Mouse (Mus musculus): Measurements from ENCODE around the gene Selenoh.
A peak's percentile ranks its signal among the peaks of the same experiment; 100 is the strongest.

The Selenoh gene

DNA sequence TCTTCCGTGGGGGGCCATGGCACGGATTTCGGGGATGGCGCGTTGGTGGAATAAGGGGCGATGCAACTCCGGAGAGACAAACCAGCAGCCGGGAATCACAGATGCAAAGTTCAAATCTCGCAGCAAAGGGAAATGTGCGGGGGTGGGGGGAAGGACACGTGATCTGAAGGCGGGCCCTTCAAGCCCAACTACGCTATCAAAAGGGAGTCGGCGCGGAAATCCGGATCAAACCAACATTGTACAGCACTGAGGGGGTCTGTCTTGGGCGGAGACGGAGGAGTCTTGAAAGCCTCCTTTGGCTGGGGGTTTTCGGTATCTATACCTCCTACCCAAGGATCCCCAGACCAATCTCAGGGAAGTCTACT is at the start of gene Selenoh:
Gene Selenoh (minus strand): TSS at position 202 of the 365 bp plus-strand sequence.
- peak; percentile 96 for DNase-seq (ENCODE audit: low read depth, low spot score)

DNA sequence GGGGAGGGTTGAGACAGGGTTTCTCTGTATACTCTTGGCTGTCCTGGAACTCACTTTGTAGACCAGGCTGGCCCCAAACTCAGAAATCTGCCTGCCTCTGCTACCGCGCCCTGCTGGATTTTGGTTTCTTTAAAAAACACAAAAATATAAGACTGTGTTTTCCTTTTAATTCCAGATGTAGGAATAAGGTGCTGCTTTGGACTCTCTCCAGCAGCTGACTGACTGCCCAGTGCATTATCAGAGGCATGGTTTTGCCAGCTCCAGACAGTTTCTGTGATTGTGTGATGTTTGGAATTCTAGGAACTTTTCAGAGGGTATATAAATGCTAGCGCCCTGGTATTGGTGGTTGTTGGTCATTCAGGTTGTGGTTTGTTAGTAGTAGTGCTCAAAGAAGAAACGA is 46.8 kb upstream of the Selenoh start:
- DNase-seq (ENCODE audit: low read depth, low spot score), result no peak

DNA sequence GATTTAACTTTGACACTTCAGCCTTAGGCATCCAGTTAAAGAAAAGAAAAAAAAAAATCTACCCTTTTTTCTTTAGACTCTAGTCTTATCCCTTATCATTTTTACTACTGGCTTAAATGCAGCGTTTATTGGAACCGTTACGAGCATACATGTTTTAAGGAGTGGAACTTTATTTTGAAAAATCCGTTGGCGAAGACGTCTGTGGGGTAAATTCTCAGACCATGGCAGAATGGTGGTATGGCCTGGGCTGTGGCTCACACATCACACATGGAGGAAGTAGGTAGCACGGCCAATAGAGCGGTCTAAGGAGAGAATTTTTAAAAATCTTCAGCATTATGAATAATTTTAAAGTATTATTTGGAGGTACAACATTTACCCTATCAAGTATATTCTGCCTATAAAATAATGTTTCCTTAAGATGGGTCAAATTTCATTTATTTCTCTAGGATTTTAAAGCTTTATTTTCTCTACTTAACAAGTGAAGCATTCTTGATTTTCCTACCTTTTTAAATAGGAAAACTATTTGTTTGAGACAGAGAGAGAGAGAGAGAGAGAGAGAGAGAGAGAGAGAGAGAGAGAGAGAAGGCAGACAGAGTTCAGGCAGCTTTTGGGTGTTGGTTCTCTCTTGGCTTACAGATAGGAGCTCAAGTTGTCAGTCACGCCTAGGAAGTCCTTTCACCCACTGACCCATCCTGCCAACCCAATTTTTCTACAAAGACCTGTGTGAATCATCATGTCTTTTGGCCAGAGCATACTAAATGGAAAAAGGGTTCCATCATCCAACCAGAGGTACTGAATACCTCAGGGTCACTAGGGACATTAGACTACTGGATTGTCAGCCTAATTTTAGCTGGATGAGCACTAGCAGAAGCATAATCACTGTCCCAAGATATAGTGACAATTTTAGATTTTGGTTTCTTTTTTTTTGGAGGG is 46.1 kb upstream of the Selenoh start:
- no peak for DNase-seq (ENCODE audit: low read depth, low spot score)

DNA sequence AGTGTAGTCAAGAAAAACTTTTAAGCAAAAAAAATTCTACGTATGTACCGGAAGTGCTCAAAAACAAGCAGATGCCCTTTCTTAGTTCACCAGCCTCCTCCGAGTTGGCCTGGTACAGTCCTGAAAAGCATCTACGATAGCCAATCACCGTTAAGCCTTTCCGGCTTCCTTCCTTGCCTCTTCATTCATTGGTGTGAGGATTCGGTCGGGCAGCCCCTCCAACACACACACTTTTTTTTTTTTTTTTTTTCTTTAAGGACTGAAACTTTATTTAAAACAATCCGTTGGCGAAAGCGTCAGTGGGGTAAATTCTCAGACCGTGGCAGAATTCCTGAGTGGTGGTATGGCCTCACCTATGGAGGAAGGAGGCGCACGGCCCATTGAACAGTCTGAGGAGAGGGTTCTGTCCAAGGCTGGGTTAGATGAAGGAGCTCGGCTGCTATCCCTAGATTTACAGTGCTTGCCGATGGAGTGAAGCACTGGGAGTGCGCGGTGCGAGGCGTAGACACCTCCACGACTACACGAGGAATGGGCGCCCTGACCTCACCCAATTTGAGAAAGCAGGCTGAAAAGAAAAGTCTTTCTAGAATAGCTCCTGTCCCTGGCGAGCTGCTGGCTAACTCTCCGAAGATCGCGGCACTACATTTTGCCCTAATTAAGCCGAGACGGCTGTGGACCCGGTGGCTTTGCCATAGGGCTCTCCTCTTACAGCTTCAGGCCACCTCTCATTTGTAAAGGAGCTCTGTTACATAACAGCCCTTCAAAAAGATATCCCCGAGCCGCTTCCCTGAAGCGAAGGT is 45.2 kb upstream of the Selenoh start:
- peak; percentile 100 for DNase-seq (ENCODE audit: low read depth, low spot score)

DNA sequence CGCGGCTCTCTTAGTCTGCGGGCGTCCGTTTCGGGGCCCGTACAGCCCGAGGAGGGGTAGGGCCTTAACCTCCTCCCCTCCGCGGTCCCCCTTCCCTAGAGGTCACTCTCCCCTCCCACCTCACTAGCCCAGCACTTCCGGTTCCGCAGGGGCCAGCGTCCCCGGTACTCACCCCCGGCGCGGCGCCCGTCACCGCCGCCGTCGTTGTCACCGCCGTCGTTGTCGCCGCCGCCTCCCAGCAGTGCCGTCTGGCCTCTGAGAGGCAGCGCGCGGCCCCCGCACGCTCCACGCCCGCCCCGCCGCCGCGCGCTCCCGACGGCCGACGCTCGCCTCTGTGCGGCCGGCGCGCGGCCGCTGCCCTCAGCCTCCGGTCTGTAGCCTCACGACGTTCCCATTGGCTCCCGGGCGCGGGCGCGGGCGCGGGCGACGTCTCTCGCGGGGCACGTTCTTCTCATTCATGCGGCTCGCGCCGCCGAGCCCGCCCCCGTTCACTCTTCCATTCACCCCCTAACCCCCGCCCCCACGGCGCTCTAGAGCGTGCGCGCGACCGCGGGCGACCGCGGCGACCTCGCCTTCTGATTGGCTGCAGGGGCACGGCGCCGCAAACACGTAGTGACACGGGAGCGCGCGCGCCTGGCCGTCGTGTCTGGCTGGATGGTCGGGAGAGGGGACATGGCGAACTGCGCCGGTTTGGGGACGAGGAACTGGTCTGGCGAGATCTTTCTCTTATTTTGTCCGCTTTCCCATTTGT is 44.4 kb upstream of the Selenoh start, which contains the start of gene Zdhhc5:
Gene Zdhhc5 (minus strand): TSS at position 370 of the 751 bp plus-strand sequence.
- peak; percentile 99 for DNase-seq (ENCODE audit: low read depth, low spot score)

DNA sequence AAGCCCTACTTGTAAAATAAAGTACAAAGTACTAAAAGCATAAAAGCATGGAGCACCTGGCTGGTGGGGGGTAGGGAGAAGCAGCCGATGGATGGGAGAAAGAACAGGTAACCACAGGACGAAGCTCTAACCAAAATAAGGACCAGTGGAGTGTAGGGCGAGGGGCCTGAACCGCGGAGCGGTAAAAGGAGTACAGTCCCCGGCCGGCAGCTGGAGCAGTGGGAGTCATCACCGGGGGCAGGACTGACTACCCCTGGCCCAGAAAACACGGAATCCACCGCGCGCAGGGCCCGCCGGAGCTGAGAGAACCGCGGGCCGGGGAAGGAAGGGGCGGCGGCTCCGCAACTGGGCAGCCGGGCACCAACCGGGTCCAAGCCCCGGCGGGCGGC is 43.8 kb upstream of the Selenoh start:
- no peak for DNase-seq (ENCODE audit: low read depth, low spot score)

DNA sequence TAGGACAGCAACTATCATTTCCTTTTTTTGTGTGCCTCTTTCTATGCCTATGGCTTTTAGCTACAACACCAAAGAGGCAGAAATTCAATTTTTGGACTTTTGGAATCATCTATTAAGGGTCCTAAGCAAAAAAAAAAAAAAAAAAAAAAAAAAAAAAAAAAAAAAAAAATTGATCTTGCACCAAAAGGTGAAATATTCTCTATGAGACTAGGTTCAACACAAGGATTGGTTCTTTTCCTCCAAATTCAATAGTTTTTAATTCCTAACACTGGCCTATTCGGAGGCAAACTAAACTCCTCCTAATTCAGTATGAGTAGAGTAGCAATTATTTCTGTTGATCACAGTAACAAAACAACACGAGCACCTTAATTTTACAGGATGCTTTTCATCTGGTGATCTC is 41.3 kb upstream of the Selenoh start:
- DNase-seq (ENCODE audit: low read depth, low spot score), result no peak

DNA sequence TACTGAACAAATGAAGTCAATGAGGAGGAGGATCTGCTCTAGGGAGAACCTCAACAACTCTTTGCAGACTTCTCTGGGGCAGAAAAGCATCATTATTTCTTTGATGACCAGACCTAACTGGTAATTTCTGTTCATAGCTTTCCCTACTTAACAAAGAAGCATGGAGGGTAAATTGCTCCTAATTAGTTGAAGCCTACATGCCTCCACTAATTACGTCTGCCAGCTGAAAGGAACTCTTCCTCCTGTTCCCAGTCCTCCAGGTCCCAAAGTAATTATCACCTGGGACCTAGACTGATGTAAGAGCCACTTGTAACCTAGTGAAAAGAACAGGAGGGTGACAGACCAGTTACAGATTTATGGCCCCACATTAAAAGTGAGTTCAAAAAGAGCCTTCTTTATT is 37.0 kb upstream of the Selenoh start:
- peak; percentile 16 for DNase-seq (ENCODE audit: low read depth, low spot score)

DNA sequence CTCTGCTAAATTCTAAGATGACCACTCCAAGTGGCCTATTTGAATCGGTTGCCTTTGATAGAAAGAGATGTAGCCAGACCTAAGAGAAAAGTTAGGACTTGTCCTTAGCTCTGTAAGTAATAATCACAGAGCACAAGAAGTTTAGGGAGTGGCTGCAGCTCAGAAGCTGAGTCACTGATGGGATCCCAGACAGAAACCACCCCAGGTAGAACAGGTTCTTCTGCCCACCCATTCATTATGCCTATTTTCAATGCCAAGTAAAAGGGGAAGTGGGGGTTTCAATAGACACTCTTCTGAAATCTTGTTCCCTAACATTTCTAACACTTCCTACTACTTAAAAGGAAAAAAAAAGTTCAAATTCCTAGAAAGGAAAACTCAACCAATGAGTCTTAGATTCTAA is 34.7 kb upstream of the Selenoh start:
- no peak for DNase-seq (ENCODE audit: low read depth, low spot score)

DNA sequence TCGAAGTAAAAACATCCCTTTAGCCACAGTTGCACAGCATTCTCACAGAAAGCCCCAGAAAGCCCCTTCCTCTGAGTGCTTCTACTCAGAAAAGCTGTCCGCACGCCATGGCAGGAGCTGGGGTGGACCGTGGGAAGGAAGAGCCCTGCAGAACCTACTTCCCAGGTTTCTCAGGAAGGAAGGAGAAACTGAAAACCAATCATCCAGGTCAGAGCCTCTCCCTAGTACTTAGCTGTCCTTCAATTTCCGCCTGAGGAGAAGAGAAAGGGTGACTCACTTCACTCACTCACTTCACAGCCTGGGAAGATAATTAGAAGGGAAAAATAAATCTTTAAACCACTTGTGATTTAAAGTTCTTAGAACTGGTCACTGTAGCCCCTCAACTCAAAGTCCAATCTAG is 33.8 kb upstream of the Selenoh start:
- DNase-seq (ENCODE audit: low read depth, low spot score), result no peak

DNA sequence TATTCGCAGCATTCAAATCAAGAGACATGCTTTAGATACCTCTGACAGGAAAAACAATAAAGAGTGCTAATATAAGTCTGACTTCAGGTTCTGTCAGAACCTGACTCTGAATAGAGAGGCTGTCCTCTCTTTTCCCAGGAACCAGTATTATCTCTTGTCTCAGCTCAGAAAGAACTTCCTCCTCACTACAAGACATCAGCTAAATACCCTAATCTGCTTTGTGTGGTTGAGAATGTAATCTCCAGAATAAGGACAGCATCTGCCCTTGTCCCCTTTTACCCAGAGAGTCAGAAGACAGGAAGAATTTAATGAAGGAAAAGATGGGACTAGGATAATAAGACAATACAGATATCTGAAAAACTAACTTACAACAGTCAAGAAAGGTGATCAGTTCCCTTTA is 32.9 kb upstream of the Selenoh start:
- no peak for DNase-seq (ENCODE audit: low read depth, low spot score)

DNA sequence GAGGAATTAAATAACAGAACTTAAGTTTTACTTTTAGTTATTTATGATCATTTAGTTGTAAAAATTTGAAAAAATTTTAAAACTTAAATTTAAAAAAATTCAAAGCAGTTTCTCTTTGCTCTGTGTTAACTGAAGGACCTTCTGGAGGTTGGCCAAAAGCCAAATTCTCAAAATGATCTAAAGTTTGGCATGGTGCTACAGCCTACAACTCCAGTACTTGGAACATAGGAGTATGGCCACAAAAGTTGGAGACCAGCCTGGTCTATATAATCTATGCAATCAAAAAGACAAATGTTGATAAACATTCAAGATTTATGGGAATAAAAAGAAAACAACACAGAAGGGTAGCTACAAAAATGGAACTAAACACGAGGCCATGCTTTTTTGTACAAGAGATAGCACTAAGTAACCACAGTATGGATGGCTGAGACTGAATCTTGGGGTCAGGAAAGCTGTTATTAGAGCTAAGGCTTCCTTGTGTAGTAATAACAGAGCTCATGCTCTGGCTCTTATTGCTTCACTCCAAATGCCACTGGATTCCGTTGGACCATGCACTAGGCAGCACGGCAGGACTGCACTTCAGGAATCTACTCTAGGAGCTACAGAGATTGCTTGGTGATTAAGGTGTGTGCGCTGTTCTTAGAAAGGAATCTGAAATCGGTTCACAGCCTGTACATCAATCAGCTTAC is 24.6 kb upstream of the Selenoh start:
- no peak for DNase-seq (ENCODE audit: low read depth, low spot score)

DNA sequence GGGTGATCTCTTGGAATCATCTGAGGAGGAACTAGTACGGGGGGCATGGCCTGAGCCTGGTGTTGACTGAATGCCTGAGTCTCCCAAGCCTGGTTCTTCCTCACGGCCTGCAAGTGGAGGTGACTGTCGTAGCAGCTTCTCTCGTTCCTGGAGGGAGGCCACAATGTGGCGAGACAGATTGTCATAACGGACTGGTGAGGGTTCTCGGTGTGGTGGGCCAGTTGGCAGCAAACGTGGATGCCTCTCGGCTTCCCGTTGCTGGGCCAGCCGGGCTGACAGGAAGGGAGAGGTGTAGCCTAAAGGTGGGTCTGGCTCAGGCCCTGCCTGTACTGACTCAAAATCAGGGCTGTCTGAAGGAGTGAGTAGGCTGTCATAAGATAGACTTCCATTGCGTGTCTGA is 19.5 kb upstream of the Selenoh start:
- DNase-seq (ENCODE audit: low read depth, low spot score), result peak; percentile 47

DNA sequence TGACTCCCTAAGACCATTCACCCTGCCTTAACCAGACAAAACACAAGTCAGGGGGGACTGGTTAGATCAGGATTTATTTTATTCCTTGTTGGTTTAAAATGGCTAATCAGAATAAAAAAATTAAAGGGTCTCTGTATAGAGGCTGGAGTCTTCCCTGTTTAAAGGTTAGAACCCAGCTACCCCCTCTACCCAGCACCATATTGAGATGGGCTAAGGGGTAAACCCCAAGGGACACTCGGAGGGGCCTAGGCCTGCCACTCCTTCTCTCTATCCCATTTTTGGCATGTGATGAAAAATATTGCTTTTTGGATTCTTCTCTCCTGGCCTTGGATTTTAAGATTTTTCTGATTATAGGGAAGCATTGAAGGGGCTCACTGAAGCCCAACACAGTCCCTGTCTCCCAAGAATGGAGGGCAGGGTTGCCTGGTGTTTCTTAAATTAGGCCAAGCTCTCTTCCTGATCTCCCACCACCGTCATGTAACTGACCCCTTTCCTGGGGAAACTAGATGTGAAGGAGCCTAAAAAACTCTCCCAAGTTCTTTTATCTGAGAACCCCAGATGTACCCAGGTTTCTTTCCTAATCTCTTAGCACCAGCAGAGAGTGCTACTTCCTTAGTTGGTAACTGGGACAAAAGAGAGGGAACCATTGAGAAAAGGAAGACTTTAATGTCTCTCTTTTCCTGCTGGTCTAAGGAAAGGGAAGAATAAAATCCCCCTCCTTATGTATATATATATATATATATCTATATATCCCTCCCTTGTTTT is 17.7 kb upstream of the Selenoh start:
- DNase-seq (ENCODE audit: low read depth, low spot score), result no peak

DNA sequence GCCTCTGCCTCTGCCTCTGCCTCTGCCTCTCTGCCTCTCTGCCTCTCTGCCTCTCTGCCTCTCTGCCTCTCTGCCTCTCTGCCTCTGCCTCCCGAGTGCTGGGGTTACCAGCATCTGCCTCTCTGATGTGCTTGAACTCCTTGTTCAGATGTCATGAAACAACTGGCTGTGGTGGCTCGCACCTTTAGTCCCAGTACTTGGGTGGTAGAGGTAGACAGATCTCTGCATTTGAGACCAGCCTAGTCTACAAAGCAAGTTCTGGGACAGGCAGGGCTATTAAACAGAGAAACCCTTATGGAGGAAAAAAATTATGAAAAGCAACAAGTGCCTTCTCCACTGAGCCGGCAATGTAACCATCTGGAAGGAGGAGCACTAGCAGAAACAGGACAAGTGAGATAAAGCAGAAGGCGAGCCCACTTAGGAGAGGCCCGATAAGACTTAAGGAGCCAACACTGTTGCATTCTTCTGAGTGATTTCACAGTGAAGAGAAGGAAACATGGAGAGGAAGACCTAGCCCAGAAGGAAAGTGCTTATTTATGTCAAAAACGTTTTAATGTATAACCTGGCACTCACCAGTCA is 12.1 kb upstream of the Selenoh start:
- DNase-seq (ENCODE audit: low read depth, low spot score), result no peak

DNA sequence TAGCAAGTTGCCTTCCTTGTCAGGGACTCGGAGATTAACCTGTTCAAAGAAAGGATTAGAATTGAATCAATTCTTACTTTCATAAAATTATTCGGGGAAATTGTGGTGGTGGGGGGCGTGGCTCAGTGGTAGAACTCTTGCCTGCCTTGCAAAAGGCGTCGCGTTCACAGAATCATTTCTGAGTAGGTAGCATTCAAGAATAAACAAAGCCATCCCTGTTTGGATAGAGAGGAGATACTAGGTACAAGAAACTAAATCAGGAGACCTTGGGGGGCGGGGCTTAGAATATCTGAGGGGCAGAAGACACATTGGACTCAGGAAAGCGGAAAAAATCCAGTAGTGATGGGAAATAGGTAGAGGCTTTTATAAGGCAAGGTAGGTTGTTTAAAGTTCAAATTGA is 8.4 kb upstream of the Selenoh start, which contains the start of gene Tmx2:
Gene Tmx2 (minus strand): TSS at position 125 of the 400 bp plus-strand sequence.
- DNase-seq (ENCODE audit: low read depth, low spot score), result no peak

DNA sequence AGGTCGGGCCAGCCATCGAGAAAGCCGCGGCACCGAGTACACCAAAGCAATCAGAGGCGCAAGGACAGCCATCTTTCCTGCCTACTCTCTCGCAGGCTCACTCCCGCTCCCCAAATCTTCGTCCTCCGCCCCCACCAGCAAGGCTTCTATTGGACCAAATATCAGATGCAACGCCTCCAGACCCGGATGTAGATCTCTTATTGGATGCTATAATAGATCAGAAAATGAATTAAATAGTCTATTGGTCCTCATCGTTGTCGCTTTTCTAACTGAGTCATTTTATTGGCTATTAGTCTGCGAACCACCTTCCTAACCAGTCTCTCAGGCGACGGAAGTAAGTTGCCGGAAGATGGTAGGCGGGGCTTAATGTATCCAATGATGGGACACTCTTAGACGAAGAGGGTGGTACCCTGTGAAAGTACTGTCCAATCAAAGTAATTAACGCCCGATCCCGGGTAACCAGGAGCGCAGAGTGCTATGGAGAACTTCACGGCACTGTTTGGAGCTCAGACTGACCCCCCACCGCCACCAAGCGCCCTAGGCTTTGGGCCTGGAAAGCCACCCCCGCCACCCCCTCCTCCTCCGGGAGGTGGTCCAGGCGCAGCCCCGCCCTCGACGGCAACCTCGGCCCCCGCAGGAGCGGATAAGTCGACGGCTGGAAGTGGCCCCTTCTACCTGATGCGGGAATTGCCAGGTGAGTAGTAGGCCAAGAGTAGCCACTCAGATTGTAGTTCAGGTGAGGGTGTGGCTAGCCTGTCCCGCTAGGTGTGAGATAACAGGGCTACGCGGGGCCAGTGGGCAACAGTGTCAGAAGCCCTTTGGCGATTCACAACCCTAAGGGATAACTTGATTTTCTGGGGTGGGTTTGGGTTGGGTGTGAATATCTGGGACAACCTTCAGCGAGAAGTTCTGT is 7.7 kb upstream of the Selenoh start, which contains the start of the genes Gm28635 and Med19:
Gene Gm28635 (minus strand): TSS at position 74 of the 913 bp plus-strand sequence.
Gene Med19 (plus strand): TSS at position 435 of the 913 bp plus-strand sequence.
- peak; percentile 100 for DNase-seq (ENCODE audit: low read depth, low spot score)

DNA sequence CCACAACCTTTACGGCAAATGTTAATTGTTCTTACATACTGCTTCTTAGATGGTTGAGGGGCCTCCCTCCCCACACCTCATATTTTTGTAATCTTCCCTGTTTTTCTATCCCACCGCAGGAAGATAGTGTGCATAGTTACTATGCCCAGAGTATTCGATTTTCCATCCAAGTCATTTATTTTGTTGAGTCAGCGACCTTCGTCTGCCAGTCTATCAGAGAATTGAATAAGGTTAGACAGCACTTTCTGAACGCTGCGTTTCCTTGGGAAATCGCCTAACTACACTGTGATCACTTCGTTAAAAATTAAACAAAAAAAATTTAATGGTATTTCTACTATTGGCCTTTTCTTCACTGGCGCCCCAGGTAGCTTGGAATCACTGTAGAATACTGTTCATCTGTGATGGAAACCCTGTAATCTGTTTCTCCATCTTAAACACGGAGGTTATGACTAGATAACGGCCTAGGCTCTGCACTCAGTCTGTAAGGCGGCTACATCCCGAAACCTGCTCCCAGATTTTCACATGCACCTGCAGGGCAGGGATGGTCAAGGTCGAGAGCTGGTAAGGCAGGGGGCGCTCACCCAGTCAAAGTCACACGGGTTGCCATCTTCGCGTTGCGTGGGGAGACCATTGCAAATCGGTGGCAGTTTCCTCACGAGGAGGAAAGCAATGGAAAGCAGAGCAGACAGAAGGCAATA is 6.8 kb upstream of the Selenoh start:
- peak; percentile 77 for DNase-seq (ENCODE audit: low read depth, low spot score)

Measured in brain, adult 2 months (tissue).